Mouse (Mus musculus): ENCODE measurements around the gene Pyroxd2. TPM values are rescaled to one million over a fixed set of nuclear protein-coding genes. Genes with fewer than 3 reads are reported as not detected.

The Pyroxd2 gene
- polyA plus RNA-seq, 1 experiment from 2014 or later = 1.4 TPM

GRCm38 (mm10) chr19:42744162-42744586, 8.4 kb downstream of the Pyroxd2 start:
- ATAC-seq (ENCODE audit: insufficient number of reproducible peaks, insufficient read depth, low FRiP score, low TSS enrichment) = no peak
- no peak overlapping the region for H3K27ac ChIP-seq
- H3K9ac ChIP-seq = no peak overlapping the region
- no peaks in the 10 kb centered on the region for H3K9me3 ChIP-seq
- WGBS = 29% methylated on average over 4 of the region's 4 CpGs
- H3K27me3 ChIP-seq = no peaks in the 10 kb centered on the region
- no peaks in the 10 kb centered on the region for H3K36me3 ChIP-seq
- H3K4me1 ChIP-seq = no peaks in the 10 kb centered on the region
- no peak overlapping the region for H3K4me3 ChIP-seq
- no peak overlapping the region for H3K4me2 ChIP-seq (replicated peaks)

DNA sequence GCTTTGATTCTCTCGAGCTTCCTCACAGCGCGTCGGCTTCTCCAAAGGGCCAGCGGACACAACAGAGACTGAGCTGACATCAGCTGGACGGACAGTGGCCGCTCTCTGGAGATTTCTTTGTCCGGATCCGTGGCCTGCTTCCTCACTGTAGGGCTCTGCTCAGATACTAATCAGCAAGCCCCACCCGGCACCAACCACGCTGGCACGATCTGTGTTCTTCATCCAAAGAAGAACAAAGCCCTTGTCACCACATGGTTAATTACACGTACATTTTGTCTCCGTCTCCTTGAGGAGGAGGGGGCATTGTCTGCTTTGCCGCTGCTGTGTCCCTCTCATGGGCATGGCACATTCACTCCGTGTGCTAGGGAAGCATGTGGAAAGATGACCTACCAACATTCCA, 9.3 kb downstream of the Pyroxd2 start:
- H3K4me3 ChIP-seq = no peak overlapping the region
- H3K9ac ChIP-seq = no peak overlapping the region
- no peak for ATAC-seq (ENCODE audit: insufficient number of reproducible peaks, insufficient read depth, low FRiP score, low TSS enrichment)
- no peak overlapping the region for H3K27ac ChIP-seq
- H3K4me2 ChIP-seq (replicated peaks) = no peak overlapping the region
- no peaks in the 10 kb centered on the region for H3K27me3 ChIP-seq
- no peaks in the 10 kb centered on the region for H3K9me3 ChIP-seq
- H3K4me1 ChIP-seq = no peaks in the 10 kb centered on the region
- WGBS = 78% methylated on average over 16 of the region's 16 CpGs
- no peaks in the 10 kb centered on the region for H3K36me3 ChIP-seq

DNA sequence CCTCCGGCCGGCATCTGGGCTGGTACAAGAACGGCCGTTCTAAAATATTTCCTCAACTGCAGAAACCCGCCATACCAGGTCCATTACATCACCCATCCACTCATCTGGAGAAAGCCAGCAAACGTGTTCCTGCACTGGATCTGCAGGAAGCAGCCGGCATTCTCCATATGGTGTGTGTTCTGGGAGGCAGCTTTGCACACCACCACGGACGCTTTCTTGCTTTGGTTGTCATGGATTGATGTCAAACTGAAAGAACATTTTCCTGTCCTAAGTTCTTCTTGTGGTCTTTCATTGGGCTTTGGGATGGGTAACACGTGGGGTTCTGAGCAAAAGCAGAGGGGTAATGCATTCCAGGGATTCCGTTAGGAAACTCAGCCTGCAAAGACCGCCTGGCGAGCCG, 10.7 kb downstream of the Pyroxd2 start:
- no peak overlapping the region for H3K4me2 ChIP-seq (replicated peaks)
- H3K9me3 ChIP-seq = no peaks in the 10 kb centered on the region
- no peak for ATAC-seq (ENCODE audit: insufficient number of reproducible peaks, insufficient read depth, low FRiP score, low TSS enrichment)
- H3K4me3 ChIP-seq = no peak overlapping the region
- H3K9ac ChIP-seq = no peak overlapping the region
- no peaks in the 10 kb centered on the region for H3K27me3 ChIP-seq
- WGBS = 53% methylated on average over 14 of the region's 14 CpGs
- no peak overlapping the region for H3K27ac ChIP-seq
- no peaks in the 10 kb centered on the region for H3K36me3 ChIP-seq
- 0 out of 2 replicates have a peak, but pooled peaks cover 3% of the 10 kb centered on the region for H3K4me1 ChIP-seq

DNA sequence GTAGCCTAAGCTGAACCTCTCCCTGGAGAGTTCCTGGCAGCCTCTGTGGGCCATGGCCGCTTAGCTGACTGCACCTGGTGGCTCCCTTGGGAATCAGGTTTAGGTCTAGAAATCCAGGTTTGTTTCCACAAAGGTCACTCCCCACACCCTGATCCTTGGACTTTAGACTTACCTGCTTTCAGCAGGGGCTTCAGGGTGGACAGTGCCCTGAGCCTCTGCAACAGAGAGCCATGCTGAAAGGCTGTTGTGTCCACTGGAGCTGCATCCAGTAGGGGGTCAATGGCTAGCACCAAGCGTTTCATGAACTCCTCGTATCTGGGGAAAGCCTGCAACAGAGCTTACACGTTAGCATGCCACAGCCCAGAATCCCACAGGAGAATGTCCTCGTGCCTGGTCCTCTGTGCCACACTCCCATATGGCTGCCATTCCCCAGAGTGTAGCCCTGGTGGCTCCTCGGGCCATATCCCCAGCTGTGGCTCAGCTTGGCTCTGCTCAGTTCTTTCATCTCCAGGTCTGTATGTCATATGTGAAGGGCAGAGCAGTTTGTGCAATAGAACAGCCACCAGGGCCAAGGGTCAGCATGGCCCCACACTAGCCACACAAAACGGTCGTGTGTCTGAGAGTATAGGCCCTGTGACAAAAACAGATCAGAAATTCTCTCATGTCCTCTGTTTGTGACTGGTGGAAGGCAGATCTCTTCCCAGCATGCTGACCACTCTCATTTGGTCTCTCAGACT, 12.2 kb downstream of the Pyroxd2 start:
- H3K4me2 ChIP-seq (replicated peaks) = no peak overlapping the region
- no peak for ATAC-seq (ENCODE audit: insufficient number of reproducible peaks, insufficient read depth, low FRiP score, low TSS enrichment)
- H3K27me3 ChIP-seq = no peaks in the 10 kb centered on the region
- no peaks in the 10 kb centered on the region for H3K36me3 ChIP-seq
- no peaks in the 10 kb centered on the region for H3K9me3 ChIP-seq
- 78% methylated on average over 8 of the region's 8 CpGs for WGBS
- H3K9ac ChIP-seq = no peak overlapping the region
- no peak overlapping the region for H3K4me3 ChIP-seq
- no peak overlapping the region for H3K27ac ChIP-seq
- 0 out of 2 replicates have a peak, but pooled peaks cover 3% of the 10 kb centered on the region for H3K4me1 ChIP-seq

DNA sequence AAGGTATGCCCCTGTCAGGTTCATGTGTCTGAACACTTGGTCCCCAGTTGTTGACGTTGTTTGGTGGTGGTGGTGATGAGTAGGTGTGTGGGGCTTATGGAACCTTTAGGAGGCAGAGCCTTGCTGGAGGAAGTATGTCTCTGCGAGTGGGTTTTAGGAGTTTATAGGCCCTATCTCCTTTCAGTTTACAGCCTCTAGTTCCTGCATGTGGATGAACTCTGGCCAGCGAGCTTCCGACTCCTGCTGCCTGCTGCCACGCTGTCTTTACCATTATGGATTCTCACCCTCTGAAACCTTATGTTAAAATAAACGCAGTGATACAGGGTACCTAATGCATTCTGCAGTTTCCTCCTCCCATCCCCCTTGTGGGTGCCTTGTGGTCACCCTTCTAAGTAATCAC, 12.8 kb downstream of the Pyroxd2 start:
- no peak for ATAC-seq (ENCODE audit: insufficient number of reproducible peaks, insufficient read depth, low FRiP score, low TSS enrichment)
- Histone ChIP-seq H3K36me3 (no peaks in the 10 kb centered on the region), H3K9me3 (no peaks in the 10 kb centered on the region), H3K27me3 (no peaks in the 10 kb centered on the region), H3K4me3 (no peak overlapping the region), H3K4me2 (replicated peaks) (no peak overlapping the region), H3K9ac (no peak overlapping the region), H3K27ac (no peak overlapping the region), H3K4me1 (0 out of 2 replicates have a peak, but pooled peaks cover 3% of the 10 kb centered on the region)
- 86% methylated on average over 6 of the region's 6 CpGs for WGBS

DNA sequence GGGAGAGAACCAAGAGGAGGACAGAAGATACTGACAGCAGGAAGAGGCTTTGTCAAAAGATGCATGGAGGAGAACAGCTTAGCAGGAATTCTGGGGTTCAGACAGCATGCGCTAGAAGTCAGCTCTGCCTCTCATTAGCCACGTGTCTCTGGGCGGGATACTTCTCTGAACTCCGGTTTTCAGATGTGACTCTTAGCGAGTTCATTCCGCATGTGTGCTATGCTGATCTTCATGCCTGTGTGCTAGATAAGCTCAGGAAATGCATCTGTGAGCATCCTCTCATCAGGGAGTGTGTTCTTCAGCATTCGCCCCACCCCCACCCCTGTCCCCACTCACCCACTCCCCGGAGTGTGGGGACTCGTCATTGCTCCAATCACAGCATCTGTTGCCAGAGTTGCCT, 14.8 kb downstream of the Pyroxd2 start:
- WGBS = 65% methylated on average over 9 of the region's 9 CpGs
- H3K9ac ChIP-seq = no peak overlapping the region

GRCm38 (mm10) chr19:42734982-42735381, 17.6 kb downstream of the Pyroxd2 start:
- Histone ChIP-seq H3K4me2 (replicated peaks) (no peak overlapping the region), H3K4me3 (no peak overlapping the region), H3K9me3 (no peaks in the 10 kb centered on the region), H3K36me3 (no peaks in the 10 kb centered on the region), H3K27me3 (no peaks in the 10 kb centered on the region), H3K9ac (no peak overlapping the region), H3K4me1 (0 out of 2 replicates have a peak, but pooled peaks cover 3% of the 10 kb centered on the region), H3K27ac (no peak overlapping the region)
- WGBS = 89% methylated on average over 5 of the region's 5 CpGs
- ATAC-seq (ENCODE audit: insufficient number of reproducible peaks, insufficient read depth, low FRiP score, low TSS enrichment) = no peak

More for the DNA sequence above, 14.8 kb downstream of the Pyroxd2 start:
- H3K4me3 ChIP-seq = no peak overlapping the region
- H3K4me2 ChIP-seq (replicated peaks) = no peak overlapping the region
- H3K27ac ChIP-seq = no peak overlapping the region
- H3K4me1 ChIP-seq = 0 out of 2 replicates have a peak, but pooled peaks cover 3% of the 10 kb centered on the region
- H3K9me3 ChIP-seq = no peaks in the 10 kb centered on the region
- ATAC-seq (ENCODE audit: insufficient number of reproducible peaks, insufficient read depth, low FRiP score, low TSS enrichment) = no peak
- H3K27me3 ChIP-seq = no peaks in the 10 kb centered on the region
- no peaks in the 10 kb centered on the region for H3K36me3 ChIP-seq

DNA sequence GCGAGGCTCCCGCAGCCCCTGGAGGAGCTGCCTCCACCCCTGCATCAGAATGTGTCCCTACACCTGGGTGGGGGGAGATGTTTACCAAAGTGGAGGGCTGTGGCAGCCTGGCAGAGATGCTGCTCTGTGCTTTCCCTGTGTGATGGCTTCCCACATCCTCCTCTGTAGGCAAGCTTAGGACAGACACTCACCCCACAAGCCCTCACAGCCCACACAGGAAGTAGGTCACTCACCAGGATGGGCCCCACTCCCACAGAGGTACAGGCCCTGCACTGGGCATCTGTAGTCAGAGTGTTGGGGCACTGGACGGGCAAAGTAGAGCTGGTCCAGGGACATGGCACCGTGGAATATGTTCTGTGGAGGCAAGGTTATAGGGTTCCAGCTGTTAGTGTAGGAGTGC, 25.2 kb downstream of the Pyroxd2 start:
- Histone ChIP-seq H3K4me2 (replicated peaks) (no peak overlapping the region), H3K9me3 (no peaks in the 10 kb centered on the region), H3K9ac (no peak overlapping the region), H3K27ac (no peak overlapping the region), H3K4me3 (no peak overlapping the region), H3K4me1 (peaks cover 12% of the 10 kb centered on the region), H3K27me3 (no peaks in the 10 kb centered on the region), H3K36me3 (no peaks in the 10 kb centered on the region)
- no peak for ATAC-seq (ENCODE audit: insufficient number of reproducible peaks, insufficient read depth, low FRiP score, low TSS enrichment)
- 82% methylated on average over 4 of the region's 4 CpGs for WGBS

GRCm38 (mm10) chr19:42726766-42727165, 25.8 kb downstream of the Pyroxd2 start:
- H3K27me3 ChIP-seq = no peaks in the 10 kb centered on the region
- H3K4me3 ChIP-seq = no peak overlapping the region
- H3K4me1 ChIP-seq = peaks cover 14% of the 10 kb centered on the region
- no peak overlapping the region for H3K27ac ChIP-seq
- no peak overlapping the region for H3K9ac ChIP-seq
- WGBS = 91% methylated on average over 10 of the region's 10 CpGs
- H3K36me3 ChIP-seq = no peaks in the 10 kb centered on the region
- ATAC-seq (ENCODE audit: insufficient number of reproducible peaks, insufficient read depth, low FRiP score, low TSS enrichment) = no peak
- no peaks in the 10 kb centered on the region for H3K9me3 ChIP-seq
- H3K4me2 ChIP-seq (replicated peaks) = no peak overlapping the region

GRCm38 (mm10) chr19:42725973-42726350, 26.6 kb downstream of the Pyroxd2 start:
- Histone ChIP-seq H3K4me3 (no peak overlapping the region), H3K27me3 (no peaks in the 10 kb centered on the region), H3K9ac (no peak overlapping the region), H3K36me3 (no peaks in the 10 kb centered on the region), H3K9me3 (no peaks in the 10 kb centered on the region), H3K27ac (no peak overlapping the region), H3K4me1 (peaks cover 14% of the 10 kb centered on the region), H3K4me2 (replicated peaks) (no peak overlapping the region)
- 76% methylated on average over 3 of the region's 3 CpGs for WGBS
- no peak for ATAC-seq (ENCODE audit: insufficient number of reproducible peaks, insufficient read depth, low FRiP score, low TSS enrichment)

DNA sequence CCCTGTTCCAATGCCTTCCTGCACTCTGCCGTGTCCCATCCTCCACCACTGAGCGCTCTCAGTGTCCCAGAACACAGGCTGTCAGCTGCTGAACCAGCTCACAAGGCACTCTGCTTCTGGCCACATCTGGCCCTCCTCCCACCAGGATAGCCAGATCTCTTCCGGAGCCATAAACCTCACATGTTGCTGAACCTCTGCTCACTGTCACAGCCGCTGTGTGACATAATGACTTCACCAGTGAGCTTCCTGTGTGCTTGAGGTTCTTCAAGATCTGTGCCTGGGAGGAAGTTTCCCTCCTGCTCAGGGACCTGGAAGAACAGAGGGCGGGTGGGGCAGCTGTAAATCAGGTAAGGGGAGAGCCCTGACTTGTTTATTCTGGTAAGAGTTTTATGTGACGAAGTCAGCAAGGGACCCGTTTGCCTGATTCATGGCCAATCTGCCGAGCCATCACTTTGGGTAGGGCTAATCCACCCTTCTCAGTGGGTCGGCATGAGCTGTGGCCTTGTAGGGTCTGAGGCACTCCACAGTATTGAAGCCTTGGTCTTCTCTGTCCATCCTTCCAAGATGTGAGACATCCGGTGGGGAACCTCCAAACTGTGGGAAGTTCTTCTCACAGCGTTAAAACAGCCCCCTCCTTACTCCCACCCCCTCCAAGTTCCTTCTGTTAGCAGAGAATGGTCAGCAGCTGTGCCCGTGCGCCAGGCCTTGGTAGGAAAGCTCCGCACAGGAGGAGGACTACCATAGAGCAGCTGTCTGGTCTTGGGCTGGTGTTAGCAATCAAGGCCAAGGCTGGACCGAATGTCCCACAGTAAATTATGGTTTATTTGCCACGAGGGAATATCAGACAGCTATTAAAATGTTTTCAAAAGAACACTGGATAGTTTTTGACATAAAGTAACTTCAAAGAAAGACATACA, 27.3 kb downstream of the Pyroxd2 start:
- H3K4me3 ChIP-seq = no peak overlapping the region
- H3K4me2 ChIP-seq (replicated peaks) = no peak overlapping the region
- no peaks in the 10 kb centered on the region for H3K36me3 ChIP-seq
- ATAC-seq (ENCODE audit: insufficient number of reproducible peaks, insufficient read depth, low FRiP score, low TSS enrichment) = no peak
- H3K27ac ChIP-seq = no peak overlapping the region
- H3K9me3 ChIP-seq = no peaks in the 10 kb centered on the region
- WGBS = 70% methylated on average over 16 of the region's 16 CpGs
- H3K9ac ChIP-seq = no peak overlapping the region
- peaks cover 14% of the 10 kb centered on the region for H3K4me1 ChIP-seq
- no peaks in the 10 kb centered on the region for H3K27me3 ChIP-seq

DNA sequence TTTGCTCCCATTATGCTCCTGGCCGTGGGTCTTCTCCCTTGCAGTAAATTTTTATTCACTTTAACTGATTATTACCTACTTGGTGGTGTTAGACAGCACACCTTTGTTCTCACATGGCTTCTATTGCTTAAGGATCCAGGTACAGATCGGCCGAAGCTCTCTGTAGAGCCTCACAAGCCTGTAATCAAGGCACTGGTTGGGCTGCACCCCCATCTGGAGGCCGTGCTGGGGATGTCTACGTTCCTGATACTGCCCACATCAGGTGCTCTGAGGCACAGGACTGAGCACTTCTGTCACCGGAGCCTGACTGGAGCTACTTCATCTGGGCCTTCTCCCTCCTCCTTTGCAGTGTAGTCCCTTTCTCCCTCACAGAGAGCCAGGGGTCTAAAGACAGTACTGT, 29.3 kb downstream of the Pyroxd2 start:
- Histone ChIP-seq H3K27ac (no peak overlapping the region), H3K9me3 (no peaks in the 10 kb centered on the region), H3K36me3 (no peaks in the 10 kb centered on the region), H3K4me1 (peaks cover 14% of the 10 kb centered on the region), H3K4me3 (no peak overlapping the region), H3K4me2 (replicated peaks) (no peak overlapping the region), H3K9ac (no peak overlapping the region), H3K27me3 (no peaks in the 10 kb centered on the region)
- 76% methylated on average over 6 of the region's 6 CpGs for WGBS
- no peak for ATAC-seq (ENCODE audit: insufficient number of reproducible peaks, insufficient read depth, low FRiP score, low TSS enrichment)

All from embryonic facial prominence, embryonic 12.5 days (tissue).